Mouse (Mus musculus) limb, embryonic 14.5 days (tissue): ENCODE data around the gene Olfr12. TPM values are rescaled to one million over a fixed set of nuclear protein-coding genes. Genes with fewer than 3 reads are reported as not detected.

Experiments
- ATAC-seq: fragments of 200-750 bp; cut with Nextera tagmentation; 2 replicates; pipeline ENCODE4 v1.8.0; 2017; ENCODE audit warnings: low read depth, moderate number of reproducible peaks, moderate TSS enrichment; ENCODE audit not compliant: low FRiP score
- DNase-seq: peaks from one replicate; pipeline ENCODE4 v3.0.0-alpha.2; 2015; ENCODE audit warnings: low spot score
- H3K27ac ChIP-seq: fragments of 300-500 bp; sonication (generic); replicated peaks from 2 replicates; pipeline ENCODE4 v1.5.1; 2014; ENCODE audit warnings: low read depth, mild to moderate bottlenecking, low read length, moderate library complexity, mixed read lengths
- H3K27me3 ChIP-seq: fragments of 300-500 bp; sonication (generic); 2 replicates; pipeline ENCODE4 v1.6.1; 2014; ENCODE audit warnings: low read length, mixed read lengths; ENCODE audit not compliant: control insufficient read depth, insufficient read depth
- H3K36me3 ChIP-seq: fragments of 300-500 bp; sonication (generic); 2 replicates; pipeline ENCODE4 v1.6.1; 2014; ENCODE audit warnings: mild to moderate bottlenecking, low read length, moderate library complexity, mixed read lengths; ENCODE audit not compliant: control insufficient read depth, insufficient read depth
- H3K4me1 ChIP-seq: fragments of 300-500 bp; sonication (generic); 2 replicates; pipeline ENCODE4 v1.6.1; 2014; ENCODE audit warnings: antibody characterized with exemption, low read length, mixed read lengths; ENCODE audit not compliant: control insufficient read depth, insufficient read depth
- H3K4me2 ChIP-seq: fragments of 300-500 bp; sonication (generic); replicated peaks from 2 replicates; pipeline ENCODE4 v1.6.1; 2014; ENCODE audit warnings: low read depth, mild to moderate bottlenecking, low read length, moderate library complexity; ENCODE audit not compliant: severe bottlenecking
- H3K4me3 ChIP-seq: fragments of 300-500 bp; sonication (generic); replicated peaks from 2 replicates; pipeline ENCODE4 v1.5.1; 2014; ENCODE audit warnings: low read length
- H3K9ac ChIP-seq: fragments of 300-500 bp; sonication (generic); 2 replicates; pipeline ENCODE4 v1.6.1; 2014; ENCODE audit warnings: mild to moderate bottlenecking, low read depth, low read length, moderate library complexity; ENCODE audit not compliant: severe bottlenecking
- H3K9me3 ChIP-seq: fragments of 300-500 bp; sonication (generic); 2 replicates; pipeline ENCODE4 v1.6.1; 2016; ENCODE audit warnings: low read length; ENCODE audit not compliant: control insufficient read depth
- POLR2A ChIP-seq: fragments of 200-500 bp; IDR thresholded peaks from 2 replicates; pipeline ENCODE4 v1.8.0; 2012; ENCODE audit warnings: inconsistent platforms, mild to moderate bottlenecking, moderate library complexity, borderline replicate concordance; ENCODE audit not compliant: insufficient read depth, insufficient read length; ENCODE audit errors: extremely low read depth
- WGBS: fragments of 180-500 bp; shearing (Covaris S2); extraction: QIAGEN DNeasy Blood & Tissue Kit; methylation state at CpG from one replicate; pipeline ENCODE4 v1.1.7; 2014; 5-methylcytosine and 5-hydroxymethylcytosine counted together
- polyA plus RNA-seq, 2 experiments: library from polyadenylated mRNA; depleted of rRNA in 1 of 2; stranded (reverse) in 1 of 2; unstranded in 1 of 2; fragments of >200 nt; fragmentation: Nextera tagmentation in 1 of 2; extraction: Ambion mirVana in 1 of 2; gene quantifications; 2 replicates each; pipeline versions ENCODE4 v1.2.1 to v1.2.3; 2012 to 2014

Olfr12 gene
- polyA plus RNA-seq, 2 experiments, result not detected

- DNase-seq (no peak), ATAC-seq (no peak)
- 50% methylated on average over 2 of the region's 2 CpGs for WGBS
- H3K27ac ChIP-seq, result no peak overlapping the region
- H3K4me3 ChIP-seq, result no peak overlapping the region
- H3K27me3 ChIP-seq, result no peaks in the 10 kb centered on the region
- H3K4me2 ChIP-seq, result no peak overlapping the region
- no peak for TF ChIP-seq POLR2A
- H3K9ac ChIP-seq, result no peak overlapping the region; the same call in 1 of the 2 replicates
- H3K4me1 ChIP-seq, result peaks cover under 1% of the 10 kb centered on the region; the same call in 1 of the 2 replicates
- H3K9me3 ChIP-seq, result no peaks in the 10 kb centered on the region
- H3K36me3 ChIP-seq, result no peaks in the 10 kb centered on the region
These were observed 28.5 kb downstream of the Olfr12 start for GRCm38 (mm10) chr1:92646111-92646510.

DNA sequence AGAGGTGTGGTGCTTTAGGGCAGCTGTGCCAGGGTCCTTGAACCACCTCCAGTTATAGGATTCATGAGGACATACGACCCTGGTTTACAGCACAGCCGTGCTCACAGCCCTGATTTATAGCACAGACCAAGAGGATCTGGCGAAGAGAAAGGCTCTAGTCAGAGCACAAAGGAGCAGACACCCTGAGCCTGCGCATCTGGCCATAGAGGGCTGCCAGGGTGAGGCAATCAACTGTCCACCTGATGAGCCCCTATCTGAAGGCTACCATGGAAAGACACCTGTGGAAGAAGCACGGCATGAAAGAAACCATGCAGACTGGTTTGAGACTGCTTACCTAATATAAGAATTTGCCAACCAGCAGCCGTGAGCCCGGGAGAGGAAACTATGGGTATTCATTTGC, 29.0 kb downstream of the Olfr12 start:
- no peak for TF ChIP-seq POLR2A
- H3K27me3 ChIP-seq, result no peaks in the 10 kb centered on the region
- no peaks in the 10 kb centered on the region for H3K9me3 ChIP-seq
- no peaks in the 10 kb centered on the region; the same call in none of the 2 replicates for H3K4me1 ChIP-seq
- H3K4me3 ChIP-seq, result no peak overlapping the region
- 61% methylated on average over 7 of the region's 7 CpGs for WGBS
- ATAC-seq, result no peak
- H3K27ac ChIP-seq, result no peak overlapping the region
- no peaks in the 10 kb centered on the region for H3K36me3 ChIP-seq
- DNase-seq, result no peak
- no peak overlapping the region for H3K4me2 ChIP-seq
- no peak overlapping the region for H3K9ac ChIP-seq

DNA sequence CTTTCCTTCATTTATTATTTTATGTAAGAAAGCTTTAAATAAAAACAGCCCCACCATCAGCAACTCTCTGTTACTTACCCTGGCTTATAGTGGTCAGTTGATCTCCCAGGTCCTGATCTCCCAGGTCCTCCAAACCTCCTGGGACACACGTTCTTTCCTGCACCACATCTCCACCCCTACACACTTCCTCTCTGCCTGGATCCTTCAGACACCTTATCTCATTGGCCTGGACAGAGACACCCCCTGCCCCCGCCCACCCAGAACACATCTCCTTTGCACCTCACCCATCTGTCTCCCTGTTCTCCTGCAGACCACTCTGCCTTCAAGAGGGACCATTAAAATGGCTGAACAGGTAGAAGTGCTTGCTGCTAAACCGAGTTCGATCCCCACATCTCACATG, 29.4 kb downstream of the Olfr12 start:
- Histone ChIP-seq H3K36me3 (no peaks in the 10 kb centered on the region), H3K27ac (no peak overlapping the region), H3K27me3 (no peaks in the 10 kb centered on the region), H3K9ac (no peak overlapping the region), H3K4me2 (no peak overlapping the region), H3K4me3 (no peak overlapping the region), H3K9me3 (no peaks in the 10 kb centered on the region), H3K4me1 (no peaks in the 10 kb centered on the region; the same call in none of the 2 replicates)
- no peak for ATAC-seq
- 71% methylated on average over 4 of the region's 4 CpGs for WGBS
- no peak for TF ChIP-seq POLR2A
- no peak for DNase-seq

GRCm38 (mm10) chr1:92647752-92648151, 30.2 kb downstream of the Olfr12 start:
- no peaks in the 10 kb centered on the region for H3K27me3 ChIP-seq
- DNase-seq (peak; percentile 87), ATAC-seq (peak; percentile 48; the same call in 1 of the 2 replicates)
- no peak overlapping the region for H3K27ac ChIP-seq
- H3K4me3 ChIP-seq, result no peak overlapping the region
- H3K9ac ChIP-seq, result no peak overlapping the region
- 8% methylated on average over 8 of the region's 8 CpGs for WGBS
- H3K4me1 ChIP-seq, result no peaks in the 10 kb centered on the region; the same call in 1 of the 2 replicates
- no peaks in the 10 kb centered on the region for H3K9me3 ChIP-seq
- no peaks in the 10 kb centered on the region for H3K36me3 ChIP-seq
- H3K4me2 ChIP-seq, result no peak overlapping the region
- no peak for TF ChIP-seq POLR2A

DNA sequence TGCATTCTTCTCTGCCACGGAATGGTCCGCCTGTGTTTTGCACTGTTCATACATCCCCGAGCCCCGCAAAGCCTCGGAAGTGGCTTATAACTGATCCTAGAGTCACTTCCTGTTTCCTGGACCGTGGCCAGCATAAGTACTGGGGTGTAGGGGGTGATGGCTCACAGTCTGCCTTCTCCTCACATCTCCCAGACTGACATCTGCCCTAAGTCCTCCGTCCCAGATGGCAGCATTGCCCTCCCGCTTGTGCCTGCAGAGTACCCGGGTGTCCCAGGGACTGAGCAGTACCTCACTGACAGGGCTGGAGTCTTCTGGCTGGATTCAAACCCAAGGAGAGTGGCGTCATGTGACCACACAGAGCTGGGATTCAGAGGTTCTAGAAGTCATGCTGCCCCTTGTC, 30.6 kb downstream of the Olfr12 start:
- no peak overlapping the region for H3K9ac ChIP-seq
- DNase-seq, result no peak
- TF ChIP-seq POLR2A, result no peak
- no peaks in the 10 kb centered on the region for H3K36me3 ChIP-seq
- 54% methylated on average over 10 of the region's 10 CpGs for WGBS
- no peaks in the 10 kb centered on the region; the same call in 1 of the 2 replicates for H3K4me1 ChIP-seq
- no peak for ATAC-seq
- H3K4me2 ChIP-seq, result no peak overlapping the region
- H3K9me3 ChIP-seq, result no peaks in the 10 kb centered on the region
- no peaks in the 10 kb centered on the region for H3K27me3 ChIP-seq
- no peak overlapping the region for H3K4me3 ChIP-seq
- H3K27ac ChIP-seq, result no peak overlapping the region

DNA sequence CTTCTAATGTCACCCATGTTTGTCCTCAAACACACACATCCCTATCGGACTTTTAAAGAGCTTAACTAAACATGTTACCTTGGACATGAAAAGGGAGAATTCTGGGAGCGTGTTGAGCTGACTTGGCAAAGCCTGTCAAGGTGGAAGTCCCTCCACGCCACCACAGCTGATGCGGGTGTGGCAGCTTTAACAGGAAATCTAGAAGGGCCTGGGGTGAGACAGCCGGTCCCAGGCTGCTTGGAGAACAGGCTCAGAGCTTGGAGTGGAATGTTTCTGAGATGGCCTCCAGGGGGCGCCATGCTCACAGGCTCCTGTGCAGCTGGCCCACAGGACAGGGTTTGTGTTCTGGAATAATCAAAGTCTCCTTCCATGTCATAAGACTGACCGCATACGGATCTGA, 31.1 kb downstream of the Olfr12 start, which contains the start of gene Otos:
TSS of gene Otos (minus strand) at position 169 of the 400 bp plus-strand sequence.
- no peak within 1 kb of the TSS for H3K27ac ChIP-seq
- no peak within 1 kb of the TSS for H3K4me3 ChIP-seq
- TF ChIP-seq POLR2A, result no peak
- H3K27me3 ChIP-seq, result no peaks in the 10 kb centered on the region
- no peaks in the 10 kb centered on the region for H3K9me3 ChIP-seq
- ATAC-seq, result peak; percentile 83
- peak; percentile 78 for DNase-seq
- no peak within 1 kb of the TSS for H3K4me2 ChIP-seq
- no peak within 1 kb of the TSS for H3K9ac ChIP-seq
- H3K4me1 ChIP-seq, result no peaks in the 10 kb centered on the region; the same call in 1 of the 2 replicates
- H3K36me3 ChIP-seq, result no peaks in the 10 kb centered on the region
- WGBS, result 28% methylated on average over 8 of the region's 8 CpGs
